Comparison of ENCODE assay signal across 25 mouse cellular contexts in the genomic region with DNA sequence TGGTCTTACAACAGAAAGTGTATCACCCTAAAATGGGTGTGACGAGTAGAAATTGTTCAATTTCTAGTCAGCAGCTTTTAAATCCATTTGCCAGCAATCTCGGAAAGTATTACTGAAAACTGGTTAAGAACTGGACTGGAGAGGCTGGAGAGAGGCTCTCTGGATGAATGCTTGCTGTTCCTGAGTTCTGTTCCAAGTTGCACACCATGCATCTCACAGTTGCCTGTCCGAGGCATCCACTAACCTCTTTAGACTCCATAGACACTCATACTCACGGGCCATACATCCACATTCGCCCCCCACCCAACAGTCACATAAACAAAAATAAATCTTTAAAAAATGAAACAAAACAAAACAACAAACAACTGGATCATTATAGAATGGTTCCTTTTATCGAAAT. TPM values are rescaled to one million over a fixed set of nuclear protein-coding genes. Genes with fewer than 3 reads are reported as not detected.
DNase-seq lines count a peak whose midpoint lies in the region; ATAC-seq lines count a peak whose summit lies in the region.
"Had no signal": no experiment of that assay in that cellular context is flagged by ENCODE, and none has a peak within 500 bp of the region (broad histone marks: within the 10 kb centered on the region; RNA-seq: fewer than 3 reads in every experiment).

No protein-coding gene starts in this region.

- ATAC-seq in midbrain, embryonic 13.5 days = no peak
- ATAC-seq in midbrain, embryonic 11.5 days (ENCODE audit: low FRiP score) = no peak
- no peak for ATAC-seq in hindbrain, embryonic 16.5 days
- ATAC-seq in neural tube, embryonic 14.5 days (ENCODE audit: low read depth) = no peak
- ATAC-seq: CD4-positive, CD25-positive, alpha-beta regulatory T cell, adult 4 months; forebrain, embryonic 15.5 days; intestine, embryonic 16.5 days; liver, embryonic 12.5 days had no signal

- H3K27me3 ChIP-seq in midbrain, embryonic 13.5 days = peaks cover 6% of the 10 kb centered on the region; the same call in 1 of the 2 replicates
- peaks cover 4% of the 10 kb centered on the region; the same call in 1 of the 2 replicates for H3K27me3 ChIP-seq in midbrain, embryonic 11.5 days (ENCODE audit: control insufficient read depth, insufficient read depth, low read length)
- H3K27me3 ChIP-seq in hindbrain, embryonic 16.5 days (replicated peaks; ENCODE audit: control insufficient read depth, insufficient read depth, low read length) = no peaks in the 10 kb centered on the region
- no peaks in the 10 kb centered on the region for H3K27me3 ChIP-seq in neural tube, embryonic 14.5 days (ENCODE audit: control insufficient read depth, insufficient read depth, low read length)

- no peak overlapping the region for H3K4me3 ChIP-seq in midbrain, embryonic 13.5 days (replicated peaks)
- H3K4me3 ChIP-seq in midbrain, embryonic 11.5 days (ENCODE audit: low read depth, low read length) = no peak overlapping the region
- H3K4me3 ChIP-seq in hindbrain, embryonic 16.5 days (ENCODE audit: low read length) = no peak overlapping the region
- H3K4me3 ChIP-seq in neural tube, embryonic 14.5 days (ENCODE audit: low read depth, low read length) = no peak overlapping the region
- H3K4me3 ChIP-seq: embryonic facial prominence, embryonic 15.5 days; forebrain, embryonic 15.5 days; heart, embryonic 15.5 days; limb, embryonic 13.5 days; liver, embryonic 12.5 days had no signal

- H3K36me3 ChIP-seq in midbrain, embryonic 13.5 days = no peaks in the 10 kb centered on the region; the same call in 1 of the 2 replicates
- no peaks in the 10 kb centered on the region for H3K36me3 ChIP-seq in midbrain, embryonic 11.5 days (ENCODE audit: control insufficient read depth, insufficient read depth, low read length)
- H3K36me3 ChIP-seq in hindbrain, embryonic 16.5 days (ENCODE audit: control insufficient read depth, insufficient read depth, low read length) = no peaks in the 10 kb centered on the region
- no peaks in the 10 kb centered on the region for H3K36me3 ChIP-seq in neural tube, embryonic 14.5 days (ENCODE audit: control insufficient read depth, insufficient read depth, low read length)
- H3K36me3 ChIP-seq: embryonic facial prominence, embryonic 15.5 days; forebrain, embryonic 15.5 days; heart, embryonic 15.5 days; limb, embryonic 13.5 days; liver, embryonic 12.5 days had no signal

- H3K9me3 ChIP-seq in midbrain, embryonic 13.5 days = no peaks in the 10 kb centered on the region
- H3K9me3 ChIP-seq in midbrain, embryonic 11.5 days (ENCODE audit: control insufficient read depth, low read length) = no peaks in the 10 kb centered on the region
- no peaks in the 10 kb centered on the region for H3K9me3 ChIP-seq in hindbrain, embryonic 16.5 days (ENCODE audit: control insufficient read depth, low read length)
- no peaks in the 10 kb centered on the region for H3K9me3 ChIP-seq in neural tube, embryonic 14.5 days (ENCODE audit: control insufficient read depth, low read length)
- H3K9me3 ChIP-seq: embryonic facial prominence, embryonic 15.5 days; forebrain, embryonic 15.5 days; heart, embryonic 15.5 days; limb, embryonic 13.5 days; liver, embryonic 12.5 days had no signal

- 74% methylated on average over 6 of the region's 6 CpGs for WGBS in midbrain, embryonic 13.5 days
- 81% methylated on average over 6 of the region's 6 CpGs for WGBS in midbrain, embryonic 11.5 days
- WGBS in hindbrain, embryonic 16.5 days = 69% methylated on average over 6 of the region's 6 CpGs
- 73% methylated on average over 6 of the region's 6 CpGs for WGBS in neural tube, embryonic 14.5 days

- no peak overlapping the region for H3K9ac ChIP-seq in midbrain, embryonic 13.5 days (replicated peaks)
- no peak overlapping the region for H3K9ac ChIP-seq in midbrain, embryonic 11.5 days (ENCODE audit: low read length)
- H3K9ac ChIP-seq in hindbrain, embryonic 16.5 days (ENCODE audit: low read depth, low read length) = no peak overlapping the region
- no peak overlapping the region for H3K9ac ChIP-seq in neural tube, embryonic 14.5 days (replicated peaks; ENCODE audit: low read depth, low read length)
- H3K9ac ChIP-seq: embryonic facial prominence, embryonic 15.5 days; forebrain, embryonic 15.5 days; heart, embryonic 15.5 days; limb, embryonic 13.5 days; liver, embryonic 12.5 days had no signal

- H3K4me2 ChIP-seq in midbrain, embryonic 13.5 days (replicated peaks) = no peak overlapping the region
- no peak overlapping the region for H3K4me2 ChIP-seq in midbrain, embryonic 11.5 days
- no peak overlapping the region for H3K4me2 ChIP-seq in hindbrain, embryonic 16.5 days (ENCODE audit: low read length)
- no peak overlapping the region for H3K4me2 ChIP-seq in neural tube, embryonic 14.5 days (ENCODE audit: low read depth, low read length)
- H3K4me2 ChIP-seq: embryonic facial prominence, embryonic 15.5 days; forebrain, embryonic 15.5 days; heart, embryonic 15.5 days; limb, embryonic 13.5 days; liver, embryonic 12.5 days had no signal

- intact Hi-C loops in left cerebral cortex, postnatal 4 days (cut with DNase I) = no loop called here

- H3K4me1 ChIP-seq in midbrain, embryonic 13.5 days (replicated peaks) = peaks cover 45% of the 10 kb centered on the region
- peaks cover 13% of the 10 kb centered on the region for H3K4me1 ChIP-seq in midbrain, embryonic 11.5 days (ENCODE audit: control insufficient read depth, insufficient read depth, low read length)
- H3K4me1 ChIP-seq in hindbrain, embryonic 16.5 days (ENCODE audit: control insufficient read depth, insufficient read depth, low read depth, low read length) = peaks cover 13% of the 10 kb centered on the region
- H3K4me1 ChIP-seq in neural tube, embryonic 14.5 days (ENCODE audit: control insufficient read depth, insufficient read depth, low read length) = peaks cover 19% of the 10 kb centered on the region

- peak; percentile 63 for DNase-seq in cerebellum, adult 9-10 months
- no peak for DNase-seq in cerebellum, adult 9-11 months
- no peak for DNase-seq in midbrain, embryonic 11.5 days (ENCODE audit: low spot score, missing footprints)
- no peak for DNase-seq in left cerebral cortex, postnatal 4 days
- DNase-seq in thymus, adult 18-20 months = no peak
- DNase-seq: adrenal gland, postnatal 25 days; heart, postnatal 4 days; kidney, adult 9 months; kidney, postnatal 14 days; lung, adult 18-20 months; lung, postnatal 10 days; right cerebral cortex, postnatal 4 days; thymus, postnatal 36 days had no signal

- H3K27ac ChIP-seq in midbrain, embryonic 13.5 days = peak overlapping the region; percentile 45; the same call in 1 of the 2 replicates
- H3K27ac ChIP-seq in midbrain, embryonic 11.5 days (ENCODE audit: low read depth, low read length) = no peak overlapping the region
- peak overlapping the region; percentile 44 for H3K27ac ChIP-seq in hindbrain, embryonic 16.5 days (ENCODE audit: low read depth, low read length)
- peak overlapping the region; percentile 18; the same call in 1 of the 2 replicates for H3K27ac ChIP-seq in neural tube, embryonic 14.5 days (ENCODE audit: low read depth, low read length)
- H3K27ac ChIP-seq: embryonic facial prominence, embryonic 15.5 days; forebrain, embryonic 15.5 days; heart, embryonic 15.5 days; limb, embryonic 13.5 days; liver, embryonic 12.5 days had no signal

RNA-seq across cellular contexts. Expression of gene Mab21l1, which starts 6.6 kb away (rescaled TPM):
- 157 and 181 TPM in 2 replicates for polyA plus RNA-seq in midbrain, embryonic 13.5 days (2015; fragmentation: Nextera tagmentation; extraction: Ambion mirVana)
- 92.8 and 102 TPM in 2 replicates for polyA plus RNA-seq in midbrain, embryonic 11.5 days (2014; fragmentation: Nextera tagmentation; extraction: Ambion mirVana)
- polyA plus RNA-seq in hindbrain, embryonic 16.5 days (2015; fragmentation: Nextera tagmentation; extraction: Ambion mirVana) = 160 TPM in 2 replicates
- polyA plus RNA-seq in neural tube, embryonic 14.5 days (2014; fragmentation: Nextera tagmentation; extraction: Ambion mirVana) = 99.9 and 112 TPM in 2 replicates
- total RNA-seq in left cerebral cortex, postnatal 4 days (2021) = 1 to 10 TPM; 1.3 to 4.3 TPM
- total RNA-seq: megakaryocyte progenitor cell, adult 5-6 weeks; monocyte, adult 5-6 weeks had no signal
